Mouse (Mus musculus) forebrain, embryonic 15.5 days (tissue): ENCODE data around the gene Sugct. TPM values are rescaled to one million over a fixed set of nuclear protein-coding genes. Genes with fewer than 3 reads are reported as not detected.

Experiments used
- ATAC-seq: fragments of 200-750 bp; cut with Nextera tagmentation; replicated peaks from 2 replicates; pipeline ENCODE4 v1.8.0; 2017; ENCODE audit warnings: mild to moderate bottlenecking, moderate TSS enrichment, moderate library complexity
- H3K27ac ChIP-seq: fragments of 300-500 bp; sonication (generic); replicated peaks from 2 replicates; pipeline ENCODE4 v1.5.1; 2015; ENCODE audit warnings: mild to moderate bottlenecking, inconsistent platforms
- H3K27me3 ChIP-seq: fragments of 300-500 bp; sonication (generic); 2 replicates; pipeline ENCODE4 v1.6.1; 2015; ENCODE audit warnings: inconsistent platforms
- H3K36me3 ChIP-seq: fragments of 300-500 bp; sonication (generic); 2 replicates; pipeline ENCODE4 v1.6.1; 2015; ENCODE audit warnings: mild to moderate bottlenecking, inconsistent platforms
- H3K4me1 ChIP-seq: fragments of 300-500 bp; sonication (generic); 2 replicates; pipeline ENCODE4 v1.6.1; 2015; ENCODE audit warnings: inconsistent platforms
- H3K4me2 ChIP-seq: fragments of 300-500 bp; sonication (generic); replicated peaks from 2 replicates; pipeline ENCODE4 v1.6.1; 2015; ENCODE audit warnings: mild to moderate bottlenecking, inconsistent platforms
- H3K4me3 ChIP-seq: fragments of 300-500 bp; sonication (generic); 2 replicates; pipeline ENCODE4 v1.5.1; 2015; ENCODE audit warnings: mild to moderate bottlenecking, inconsistent platforms
- H3K9ac ChIP-seq: fragments of 300-500 bp; sonication (generic); replicated peaks from 2 replicates; pipeline ENCODE4 v1.6.1; 2015; ENCODE audit warnings: mild to moderate bottlenecking, inconsistent platforms
- H3K9me3 ChIP-seq: fragments of 300-500 bp; sonication (generic); 2 replicates; pipeline ENCODE4 v1.6.1; 2016; ENCODE audit warnings: inconsistent platforms
- WGBS: fragments of 180-500 bp; shearing (Covaris S2); methylation state at CpG from one replicate; pipeline ENCODE4 v1.1.7; 2015; ENCODE audit warnings: mixed read lengths; 5-methylcytosine and 5-hydroxymethylcytosine counted together
- polyA plus RNA-seq: library from polyadenylated mRNA; unstranded; fragments of >200 nt; fragmentation: Nextera tagmentation; extraction: Ambion mirVana; gene quantifications from 2 replicates; pipeline ENCODE4 v1.2.1, GENCODE M21; 2015

Sugct gene
- polyA plus RNA-seq, 1 experiment from 2014 or later: 2.4 TPM

DNA sequence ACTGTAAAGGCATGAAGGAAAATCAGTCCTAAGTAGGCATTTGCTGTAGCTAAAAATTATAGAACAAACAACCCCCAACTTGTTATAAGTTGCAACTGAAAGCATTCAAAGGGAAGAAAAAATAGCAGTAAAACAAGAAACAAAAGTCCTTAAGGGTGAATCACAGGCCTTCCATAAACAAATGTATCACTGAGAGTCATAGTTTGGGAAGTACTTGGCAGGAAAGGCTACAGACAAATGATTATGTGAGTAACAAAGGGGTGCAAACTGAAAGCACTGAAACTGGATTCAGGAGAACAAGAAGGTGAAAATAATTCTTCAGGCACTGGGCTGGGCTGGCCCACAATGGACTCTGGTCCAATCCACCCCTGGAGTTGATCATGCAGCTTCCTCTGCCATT lies 482.7 kb downstream of the Sugct start:
- H3K27ac ChIP-seq: no peak overlapping the region
- no peaks in the 10 kb centered on the region for H3K27me3 ChIP-seq
- no peak for ATAC-seq
- no peak overlapping the region for H3K9ac ChIP-seq
- H3K4me1 ChIP-seq: no peaks in the 10 kb centered on the region
- H3K4me3 ChIP-seq: no peak overlapping the region
- H3K9me3 ChIP-seq: no peaks in the 10 kb centered on the region
- H3K4me2 ChIP-seq: no peak overlapping the region
- H3K36me3 ChIP-seq: no peaks in the 10 kb centered on the region

DNA sequence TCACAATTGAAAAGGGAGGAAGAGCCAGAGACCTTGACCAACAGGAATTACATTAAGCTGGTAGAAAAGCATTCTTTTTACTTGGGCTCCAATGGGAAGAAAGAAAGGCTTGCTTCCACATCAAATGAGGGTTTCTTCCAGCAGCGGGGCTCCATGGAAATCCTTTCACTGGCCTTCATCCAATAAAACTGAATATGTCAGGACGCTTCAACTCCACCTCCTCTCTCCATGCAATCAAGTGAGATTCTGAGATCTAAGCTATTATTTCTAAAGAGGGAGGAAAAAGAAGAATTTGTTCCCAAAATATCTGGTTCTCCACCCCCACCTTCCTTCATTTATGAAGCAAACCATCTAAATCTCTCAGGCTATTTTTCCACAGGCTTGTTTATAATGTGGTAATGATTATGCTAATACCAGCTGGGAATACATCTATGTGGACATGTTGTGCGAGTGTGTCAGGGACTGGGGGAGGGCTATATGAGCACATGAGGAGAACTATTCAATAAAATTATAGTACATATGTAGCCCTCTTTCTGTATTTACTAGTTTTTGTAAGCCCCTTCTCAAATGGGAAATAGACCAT lies 505.1 kb downstream of the Sugct start:
- H3K4me2 ChIP-seq: no peak overlapping the region
- 45% methylated on average over 3 of the region's 3 CpGs for WGBS
- H3K4me3 ChIP-seq: no peak overlapping the region
- no peak overlapping the region for H3K27ac ChIP-seq
- H3K36me3 ChIP-seq: no peaks in the 10 kb centered on the region
- ATAC-seq: no peak
- 0 out of 2 replicates have a peak, but pooled peaks cover 3% of the 10 kb centered on the region for H3K4me1 ChIP-seq
- H3K9me3 ChIP-seq: no peaks in the 10 kb centered on the region
- H3K27me3 ChIP-seq: no peaks in the 10 kb centered on the region
- H3K9ac ChIP-seq: no peak overlapping the region

GRCm38 (mm10) chr13:17185253-17185652 lies 510.1 kb downstream of the Sugct start:
- Histone ChIP-seq H3K27ac (no peak overlapping the region), H3K9me3 (no peaks in the 10 kb centered on the region), H3K4me1 (0 out of 2 replicates have a peak, but pooled peaks cover 3% of the 10 kb centered on the region), H3K9ac (no peak overlapping the region), H3K4me2 (no peak overlapping the region), H3K27me3 (no peaks in the 10 kb centered on the region), H3K4me3 (no peak overlapping the region), H3K36me3 (no peaks in the 10 kb centered on the region)
- ATAC-seq: no peak
- 77% methylated on average over 8 of the region's 8 CpGs for WGBS

DNA sequence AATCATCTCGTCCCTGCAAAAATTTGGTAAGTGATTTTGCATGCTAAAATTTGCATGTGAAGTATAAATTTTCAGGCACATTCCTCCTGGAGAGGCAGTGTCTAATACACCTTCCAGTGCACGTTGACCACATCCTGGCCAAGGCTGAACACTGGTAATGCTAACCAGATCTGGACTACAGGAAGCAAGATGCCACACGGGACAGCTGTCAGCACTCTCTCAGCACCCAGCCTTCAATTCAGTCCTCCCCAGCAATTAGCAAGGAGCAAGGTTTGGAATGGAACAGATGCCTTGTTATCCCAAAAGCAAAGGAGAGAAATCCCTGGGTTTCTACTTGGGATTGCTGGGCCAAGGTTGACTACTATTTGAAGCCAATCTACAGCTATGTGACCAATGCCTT lies 529.4 kb downstream of the Sugct start:
- H3K4me1 ChIP-seq: no peaks in the 10 kb centered on the region
- ATAC-seq: no peak
- no peaks in the 10 kb centered on the region for H3K27me3 ChIP-seq
- H3K4me2 ChIP-seq: no peak overlapping the region
- H3K9ac ChIP-seq: no peak overlapping the region
- H3K36me3 ChIP-seq: no peaks in the 10 kb centered on the region
- H3K27ac ChIP-seq: no peak overlapping the region
- H3K9me3 ChIP-seq: no peaks in the 10 kb centered on the region
- no peak overlapping the region for H3K4me3 ChIP-seq
- 86% methylated on average over 3 of the region's 3 CpGs for WGBS

DNA sequence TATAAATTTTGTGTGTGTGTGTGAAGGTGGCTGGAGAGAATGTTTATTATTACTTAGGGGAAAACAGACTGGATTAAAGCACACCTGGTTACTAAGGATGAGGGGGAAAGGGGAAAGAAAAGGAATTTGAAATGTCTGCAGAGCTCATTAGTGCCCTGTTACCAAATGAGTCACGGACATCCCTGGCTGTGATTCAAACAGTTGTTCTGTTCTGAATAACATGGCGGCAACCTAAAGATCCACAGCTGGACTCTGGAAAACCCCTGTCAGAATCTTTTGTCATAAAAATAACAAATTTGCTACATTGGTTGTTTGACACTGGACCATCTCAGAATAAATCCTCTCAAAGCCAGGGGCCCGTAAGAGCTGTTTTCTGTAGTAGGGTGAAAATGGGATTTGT lies 530.6 kb downstream of the Sugct start:
- H3K36me3 ChIP-seq: no peaks in the 10 kb centered on the region
- H3K27me3 ChIP-seq: no peaks in the 10 kb centered on the region
- H3K4me2 ChIP-seq: no peak overlapping the region
- H3K9me3 ChIP-seq: no peaks in the 10 kb centered on the region
- no peaks in the 10 kb centered on the region for H3K4me1 ChIP-seq
- no peak for ATAC-seq
- H3K27ac ChIP-seq: no peak overlapping the region
- no peak overlapping the region for H3K4me3 ChIP-seq
- H3K9ac ChIP-seq: no peak overlapping the region
- WGBS: 58% methylated on average over 3 of the region's 3 CpGs

DNA sequence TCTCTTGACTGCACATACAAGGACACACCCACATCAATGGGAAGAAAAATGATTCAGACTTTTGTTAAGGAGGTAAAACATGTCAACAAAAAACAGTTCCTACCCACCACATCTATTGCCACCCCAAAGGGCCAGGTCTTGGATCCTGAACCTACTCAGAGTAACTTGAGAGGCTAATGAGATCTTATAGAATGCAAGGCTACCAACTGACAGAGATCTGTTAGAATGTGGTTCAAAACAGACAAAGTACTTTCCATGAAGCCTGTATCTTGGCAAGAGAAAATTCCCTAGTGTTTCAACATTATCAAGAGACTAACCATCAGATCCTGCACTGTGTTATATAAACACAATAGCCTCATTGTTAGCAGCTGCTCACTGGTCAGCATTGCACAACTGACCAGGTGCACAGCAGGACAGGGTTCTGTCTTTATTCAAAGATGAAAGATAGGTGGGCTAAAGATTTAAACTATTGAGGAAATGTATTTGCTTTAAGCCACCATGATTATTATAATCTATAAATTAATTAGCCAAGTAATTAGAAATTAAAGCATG lies 548.8 kb downstream of the Sugct start:
- ATAC-seq: no peak
- no peaks in the 10 kb centered on the region for H3K36me3 ChIP-seq
- no peak overlapping the region for H3K4me2 ChIP-seq
- H3K4me3 ChIP-seq: no peak overlapping the region
- no peaks in the 10 kb centered on the region for H3K4me1 ChIP-seq
- H3K9me3 ChIP-seq: no peaks in the 10 kb centered on the region
- H3K27ac ChIP-seq: no peak overlapping the region
- no peak overlapping the region for H3K9ac ChIP-seq
- H3K27me3 ChIP-seq: no peaks in the 10 kb centered on the region

DNA sequence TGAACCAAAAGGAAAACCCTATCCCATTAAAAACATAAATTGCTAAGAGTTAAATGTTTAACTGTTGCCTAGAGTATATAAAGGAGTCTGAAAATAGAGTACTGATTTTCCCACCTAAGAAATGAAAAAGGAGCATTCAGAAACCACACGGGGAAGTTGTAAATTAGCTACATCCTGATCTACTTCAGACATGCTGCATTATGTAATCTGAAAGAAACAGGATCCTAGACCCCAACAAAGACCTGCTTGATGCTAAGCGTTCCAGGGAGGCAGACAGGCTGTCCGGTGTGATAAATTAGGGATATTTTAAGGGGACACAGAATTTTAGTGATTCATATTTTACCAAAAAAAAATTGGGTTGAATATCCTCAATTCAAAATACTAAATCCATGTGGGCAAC lies 579.3 kb downstream of the Sugct start:
- H3K9ac ChIP-seq: no peak overlapping the region
- WGBS: 58% methylated on average over 3 of the region's 3 CpGs
- no peak overlapping the region for H3K4me3 ChIP-seq

DNA sequence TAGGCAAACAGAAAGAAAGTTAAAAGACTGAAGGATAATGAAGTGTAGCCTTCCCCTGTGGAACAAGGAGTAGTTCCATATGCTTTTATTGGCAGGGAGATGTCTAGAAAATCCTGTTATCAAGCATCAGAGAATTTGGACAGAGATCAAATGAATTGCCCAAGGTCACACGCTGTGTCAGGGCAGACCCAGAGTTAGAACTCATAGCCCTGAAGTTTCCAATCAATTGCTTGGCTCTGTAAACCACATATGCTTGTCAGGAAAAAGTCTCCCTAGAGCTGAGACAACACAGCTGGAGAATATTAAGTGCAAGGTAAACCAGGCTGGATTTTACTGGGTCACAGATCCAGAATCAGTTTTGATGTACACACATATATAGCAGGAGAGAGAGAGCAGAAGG lies 593.0 kb downstream of the Sugct start:
- WGBS: 80% methylated on average over 1 of the region's 1 CpGs
- Histone ChIP-seq H3K36me3 (no peaks in the 10 kb centered on the region), H3K4me1 (no peaks in the 10 kb centered on the region), H3K9ac (no peak overlapping the region), H3K27me3 (no peaks in the 10 kb centered on the region), H3K9me3 (no peaks in the 10 kb centered on the region), H3K4me2 (no peak overlapping the region), H3K27ac (no peak overlapping the region), H3K4me3 (no peak overlapping the region)
- ATAC-seq: no peak

More for the DNA sequence above, 579.3 kb downstream of the Sugct start:
- no peaks in the 10 kb centered on the region for H3K4me1 ChIP-seq
- ATAC-seq: no peak
- no peak overlapping the region for H3K27ac ChIP-seq
- H3K4me2 ChIP-seq: no peak overlapping the region
- H3K27me3 ChIP-seq: no peaks in the 10 kb centered on the region
- H3K9me3 ChIP-seq: no peaks in the 10 kb centered on the region
- H3K36me3 ChIP-seq: no peaks in the 10 kb centered on the region

DNA sequence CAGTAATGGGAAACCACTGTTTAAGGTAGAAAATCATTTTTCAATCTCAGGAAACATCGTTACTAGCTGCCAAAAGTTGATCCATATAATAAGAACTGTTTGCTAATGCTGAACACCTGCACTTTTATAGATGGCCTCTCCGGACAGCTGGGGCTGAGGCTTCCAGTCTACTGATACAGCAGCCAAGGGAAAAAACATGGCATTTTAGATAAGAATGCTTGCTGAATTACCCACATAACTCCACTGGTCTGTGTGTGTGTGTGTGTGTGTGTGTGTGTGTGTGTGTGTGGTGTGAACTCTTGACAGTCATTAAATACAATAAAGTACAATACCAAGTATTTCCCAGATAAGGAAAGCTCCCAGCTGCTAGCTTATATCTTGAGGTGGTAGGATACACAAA lies 608.8 kb downstream of the Sugct start:
- WGBS: 70% methylated on average over 2 of the region's 2 CpGs
- Histone ChIP-seq H3K27ac (no peak overlapping the region), H3K27me3 (no peaks in the 10 kb centered on the region), H3K4me1 (no peaks in the 10 kb centered on the region), H3K9ac (no peak overlapping the region), H3K4me3 (no peak overlapping the region), H3K4me2 (no peak overlapping the region), H3K9me3 (no peaks in the 10 kb centered on the region), H3K36me3 (no peaks in the 10 kb centered on the region)
- ATAC-seq: no peak

DNA sequence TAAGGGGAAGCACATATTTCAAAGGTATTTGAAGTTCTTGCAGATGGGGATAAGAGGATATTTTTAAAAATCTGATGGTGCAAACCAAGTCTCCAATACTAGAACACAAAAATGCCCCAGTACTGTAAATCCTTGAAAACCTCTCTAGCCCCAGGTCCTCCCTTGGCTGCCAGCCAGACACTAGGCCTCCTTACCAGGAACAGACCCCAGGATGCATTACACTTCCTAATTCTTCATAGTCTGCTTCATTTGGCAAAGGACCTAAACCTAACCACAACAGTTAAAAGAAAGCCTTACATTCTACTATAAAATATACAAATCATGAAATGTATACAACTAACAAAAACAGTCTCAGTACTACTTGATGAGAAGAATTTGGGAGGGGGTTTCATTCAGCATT lies 609.2 kb downstream of the Sugct start:
- Histone ChIP-seq H3K4me2 (no peak overlapping the region), H3K9ac (no peak overlapping the region)
- no peak for ATAC-seq

GRCm38 (mm10) chr13:17084946-17085852 lies 610.2 kb downstream of the Sugct start:
- Histone ChIP-seq H3K36me3 (no peaks in the 10 kb centered on the region), H3K4me3 (no peak overlapping the region), H3K27ac (no peak overlapping the region), H3K4me2 (no peak overlapping the region), H3K4me1 (no peaks in the 10 kb centered on the region), H3K27me3 (no peaks in the 10 kb centered on the region), H3K9me3 (no peaks in the 10 kb centered on the region), H3K9ac (no peak overlapping the region)
- 69% methylated on average over 6 of the region's 6 CpGs for WGBS
- ATAC-seq: no peak

More for the DNA sequence above, 609.2 kb downstream of the Sugct start:
- Histone ChIP-seq H3K4me3 (no peak overlapping the region), H3K4me1 (no peaks in the 10 kb centered on the region), H3K9me3 (no peaks in the 10 kb centered on the region), H3K36me3 (no peaks in the 10 kb centered on the region), H3K27ac (no peak overlapping the region), H3K27me3 (no peaks in the 10 kb centered on the region)

GRCm38 (mm10) chr13:17081618-17082017 lies 613.7 kb downstream of the Sugct start:
- no peak for ATAC-seq
- no peaks in the 10 kb centered on the region for H3K9me3 ChIP-seq
- no peaks in the 10 kb centered on the region for H3K36me3 ChIP-seq
- WGBS: 93% methylated on average over 2 of the region's 2 CpGs
- H3K27me3 ChIP-seq: no peaks in the 10 kb centered on the region
- no peak overlapping the region for H3K9ac ChIP-seq
- no peak overlapping the region for H3K4me3 ChIP-seq
- no peak overlapping the region for H3K27ac ChIP-seq
- no peak overlapping the region for H3K4me2 ChIP-seq
- no peaks in the 10 kb centered on the region for H3K4me1 ChIP-seq
